ENCODE assay signal across 9 mouse cellular contexts in the genomic region with DNA sequence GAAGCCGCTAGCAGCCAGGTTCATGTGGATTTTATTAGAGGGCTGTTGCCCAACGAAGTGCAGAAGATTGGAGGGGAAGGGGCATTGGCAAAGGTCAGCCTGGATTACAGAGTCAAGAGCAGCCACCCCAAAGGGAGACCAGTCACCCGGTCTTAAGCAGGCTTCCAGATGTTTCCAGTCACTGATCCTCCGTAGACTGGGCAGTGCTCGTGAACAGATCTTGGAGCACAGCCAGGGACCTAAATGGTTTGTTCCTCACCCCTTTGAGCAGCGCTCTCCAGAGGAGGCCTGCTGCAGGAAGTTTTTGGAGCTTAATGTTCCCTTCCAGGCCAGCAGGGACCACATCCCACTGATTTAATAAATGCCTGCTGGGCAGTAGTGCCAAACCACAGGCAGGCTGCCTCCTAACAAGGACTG. TPM values are rescaled to one million over a fixed set of nuclear protein-coding genes. Genes with fewer than 3 reads are reported as not detected.
DNase-seq lines count a peak whose midpoint lies in the region; ATAC-seq lines count a peak whose summit lies in the region.
"Had no signal": no experiment of that assay in that cellular context is flagged by ENCODE, and none has a peak within 500 bp of the region (broad histone marks: within the 10 kb centered on the region; RNA-seq: fewer than 3 reads in every experiment).

No protein-coding gene starts in this region.

- no peak overlapping the region for H3K4me3 ChIP-seq in hindbrain, embryonic 15.5 days
- H3K4me3 ChIP-seq in hindbrain, embryonic 13.5 days: no peak overlapping the region
- H3K4me3 ChIP-seq in embryonic facial prominence, embryonic 10.5 days: no peak overlapping the region
- H3K4me3 ChIP-seq in limb, embryonic 11.5 days (ENCODE audit: low read depth, low read length): no peak overlapping the region
- no peak overlapping the region for H3K4me3 ChIP-seq in midbrain, embryonic 13.5 days (replicated peaks)
- H3K4me3 ChIP-seq: neural tube, embryonic 12.5 days had no signal

- peaks cover 10% of the 10 kb centered on the region; the same call in 1 of the 2 replicates for H3K36me3 ChIP-seq in hindbrain, embryonic 15.5 days
- peaks cover 45% of the 10 kb centered on the region for H3K36me3 ChIP-seq in hindbrain, embryonic 13.5 days
- H3K36me3 ChIP-seq in embryonic facial prominence, embryonic 10.5 days (replicated peaks): peaks cover 38% of the 10 kb centered on the region
- no peaks in the 10 kb centered on the region for H3K36me3 ChIP-seq in limb, embryonic 11.5 days (ENCODE audit: control insufficient read depth, insufficient read depth, low read length)
- H3K36me3 ChIP-seq in midbrain, embryonic 13.5 days: peaks cover 22% of the 10 kb centered on the region

- intact Hi-C loops in heart, postnatal 14 days (cut with DNase I): no loop called here

- no peak overlapping the region for H3K4me2 ChIP-seq in hindbrain, embryonic 15.5 days
- no peak overlapping the region for H3K4me2 ChIP-seq in hindbrain, embryonic 13.5 days
- H3K4me2 ChIP-seq in limb, embryonic 11.5 days (ENCODE audit: low read depth, severe bottlenecking): no peak overlapping the region
- no peak overlapping the region for H3K4me2 ChIP-seq in midbrain, embryonic 13.5 days (replicated peaks)
- H3K4me2 ChIP-seq: neural tube, embryonic 12.5 days had no signal

- H3K9ac ChIP-seq in hindbrain, embryonic 15.5 days: no peak overlapping the region
- no peak overlapping the region for H3K9ac ChIP-seq in hindbrain, embryonic 13.5 days
- no peak overlapping the region for H3K9ac ChIP-seq in limb, embryonic 11.5 days (ENCODE audit: low read length)
- H3K9ac ChIP-seq in midbrain, embryonic 13.5 days (replicated peaks): no peak overlapping the region
- H3K9ac ChIP-seq: neural tube, embryonic 12.5 days had no signal

- DNase-seq in embryonic facial prominence, embryonic 10.5 days (ENCODE audit: low spot score): peak; percentile 65
- peak; percentile 70 to 76 for DNase-seq in heart, postnatal 14 days
- DNase-seq in limb, embryonic 11.5 days (ENCODE audit: low spot score): peak; percentile 77
- no peak for DNase-seq in spleen, adult 18-20 months

- 55% methylated on average over 6 of the region's 6 CpGs for WGBS in hindbrain, embryonic 15.5 days
- WGBS in hindbrain, embryonic 13.5 days: 61% methylated on average over 6 of the region's 6 CpGs
- whole genome bisulfite sequencing in embryonic facial prominence, embryonic 10.5 days: 40% methylated on average over 6 of the region's 6 CpGs
- WGBS in limb, embryonic 11.5 days: 15% methylated on average over 6 of the region's 6 CpGs
- WGBS in midbrain, embryonic 13.5 days: 50% methylated on average over 6 of the region's 6 CpGs

- ATAC-seq in hindbrain, embryonic 15.5 days (ENCODE audit: low FRiP score, low read depth): peak; percentile 48; the same call in 1 of the 2 replicates
- ATAC-seq in hindbrain, embryonic 13.5 days (ENCODE audit: low FRiP score): no peak
- peak; percentile 88 for ATAC-seq in limb, embryonic 11.5 days (ENCODE audit: insufficient number of reproducible peaks, low FRiP score, low TSS enrichment, low read depth)
- no peak for ATAC-seq in megakaryocyte, adult 5-6 weeks (ENCODE audit: poor library complexity, severe bottlenecking)
- ATAC-seq in midbrain, embryonic 13.5 days: no peak

- no peaks in the 10 kb centered on the region for H3K9me3 ChIP-seq in hindbrain, embryonic 15.5 days
- H3K9me3 ChIP-seq in hindbrain, embryonic 13.5 days: no peaks in the 10 kb centered on the region
- H3K9me3 ChIP-seq in embryonic facial prominence, embryonic 10.5 days: peaks cover 3% of the 10 kb centered on the region
- no peaks in the 10 kb centered on the region for H3K9me3 ChIP-seq in limb, embryonic 11.5 days (ENCODE audit: control insufficient read depth, low read length)
- peaks cover 6% of the 10 kb centered on the region; the same call in 1 of the 2 replicates for H3K9me3 ChIP-seq in midbrain, embryonic 13.5 days
- H3K9me3 ChIP-seq: neural tube, embryonic 12.5 days had no signal

- no peaks in the 10 kb centered on the region for H3K27me3 ChIP-seq in hindbrain, embryonic 15.5 days
- no peaks in the 10 kb centered on the region for H3K27me3 ChIP-seq in hindbrain, embryonic 13.5 days
- H3K27me3 ChIP-seq in embryonic facial prominence, embryonic 10.5 days (replicated peaks; ENCODE audit: low read depth, poor library complexity, severe bottlenecking): no peaks in the 10 kb centered on the region
- no peaks in the 10 kb centered on the region for H3K27me3 ChIP-seq in limb, embryonic 11.5 days (ENCODE audit: control insufficient read depth, insufficient read depth, low read length)
- H3K27me3 ChIP-seq in midbrain, embryonic 13.5 days: no peaks in the 10 kb centered on the region
- H3K27me3 ChIP-seq: neural tube, embryonic 12.5 days had no signal

- no peak overlapping the region; the same call in 1 of the 2 replicates for H3K27ac ChIP-seq in hindbrain, embryonic 15.5 days (replicated peaks)
- H3K27ac ChIP-seq in hindbrain, embryonic 13.5 days: no peak overlapping the region
- H3K27ac ChIP-seq in embryonic facial prominence, embryonic 10.5 days (replicated peaks): peak overlapping the region; percentile 61
- H3K27ac ChIP-seq in limb, embryonic 11.5 days (replicated peaks; ENCODE audit: low read depth, low read length): peak overlapping the region; percentile 62; the same call in 1 of the 2 replicates
- no peak overlapping the region for H3K27ac ChIP-seq in midbrain, embryonic 13.5 days
- H3K27ac ChIP-seq: neural tube, embryonic 12.5 days had no signal

- peaks cover 6% of the 10 kb centered on the region; the same call in 1 of the 2 replicates for H3K4me1 ChIP-seq in hindbrain, embryonic 15.5 days (replicated peaks)
- H3K4me1 ChIP-seq in hindbrain, embryonic 13.5 days (replicated peaks): 0 out of 2 replicates have a peak, but pooled peaks cover 3% of the 10 kb centered on the region
- peaks cover 16% of the 10 kb centered on the region for H3K4me1 ChIP-seq in embryonic facial prominence, embryonic 10.5 days
- H3K4me1 ChIP-seq in limb, embryonic 11.5 days (ENCODE audit: control insufficient read depth, insufficient read depth, low read length): peaks cover 17% of the 10 kb centered on the region
- H3K4me1 ChIP-seq in midbrain, embryonic 13.5 days (replicated peaks): no peaks in the 10 kb centered on the region; the same call in 1 of the 2 replicates
- H3K4me1 ChIP-seq: neural tube, embryonic 12.5 days had no signal

RNA-seq across cellular contexts. Expression of a gene that starts 16.7 kb away (rescaled TPM):
- polyA plus RNA-seq in hindbrain, embryonic 15.5 days (2015; fragmentation: Nextera tagmentation; extraction: Ambion mirVana): 68.3 and 76.0 TPM in 2 replicates
- 58.0 and 60.4 TPM in 2 replicates for polyA plus RNA-seq in hindbrain, embryonic 13.5 days (2015; fragmentation: Nextera tagmentation; extraction: Ambion mirVana)
- polyA plus RNA-seq in embryonic facial prominence, embryonic 10.5 days (2016; fragmentation: Nextera tagmentation; extraction: Ambion mirVana): 55.4 and 61.4 TPM in 2 replicates
- 10 to 100 TPM; 24.6 to 25.8 TPM for total RNA-seq in heart, postnatal 14 days (2021)
- polyA plus RNA-seq in limb, embryonic 11.5 days (2014; fragmentation: Nextera tagmentation; extraction: Ambion mirVana): 53.3 and 55.8 TPM in 2 replicates
- 13.8 and 24.0 TPM in 2 replicates for total RNA-seq in megakaryocyte, adult 5-6 weeks (2015)
- 19.6 and 20.9 TPM in 2 replicates for total RNA-seq in megakaryocyte, adult 5-6 weeks (2017)
- 62.0 and 62.7 TPM in 2 replicates for polyA plus RNA-seq in midbrain, embryonic 13.5 days (2015; fragmentation: Nextera tagmentation; extraction: Ambion mirVana)

RNA-seq across cellular contexts. Expression of a gene that starts 16.9 kb away (rescaled TPM):
- 2.9 and 4.1 TPM in 2 replicates for polyA plus RNA-seq in hindbrain, embryonic 15.5 days (2015; fragmentation: Nextera tagmentation; extraction: Ambion mirVana)
- 4.6 and 5.1 TPM in 2 replicates for polyA plus RNA-seq in hindbrain, embryonic 13.5 days (2015; fragmentation: Nextera tagmentation; extraction: Ambion mirVana)
- polyA plus RNA-seq in embryonic facial prominence, embryonic 10.5 days (2016; fragmentation: Nextera tagmentation; extraction: Ambion mirVana): 13.7 and 15.1 TPM in 2 replicates
- total RNA-seq in heart, postnatal 14 days (2021): 1 to 10 TPM; 1.2 to 1.4 TPM
- 7.4 and 10.7 TPM in 2 replicates for polyA plus RNA-seq in limb, embryonic 11.5 days (2014; fragmentation: Nextera tagmentation; extraction: Ambion mirVana)
- total RNA-seq in megakaryocyte, adult 5-6 weeks (2015): 10.7 and 16.0 TPM in 2 replicates
- total RNA-seq in megakaryocyte, adult 5-6 weeks (2017): 7.0 and 9.7 TPM in 2 replicates
- polyA plus RNA-seq in midbrain, embryonic 13.5 days (2015; fragmentation: Nextera tagmentation; extraction: Ambion mirVana): 5.2 and 6.3 TPM in 2 replicates

RNA-seq across cellular contexts. Expression of a gene that starts 21.3 kb away (rescaled TPM):
- polyA plus RNA-seq in hindbrain, embryonic 15.5 days (2015; fragmentation: Nextera tagmentation; extraction: Ambion mirVana): 11.2 and 14.0 TPM in 2 replicates
- 7.0 TPM in 2 replicates for polyA plus RNA-seq in hindbrain, embryonic 13.5 days (2015; fragmentation: Nextera tagmentation; extraction: Ambion mirVana)
- polyA plus RNA-seq in embryonic facial prominence, embryonic 10.5 days (2016; fragmentation: Nextera tagmentation; extraction: Ambion mirVana): 5.7 and 8.9 TPM in 2 replicates
- total RNA-seq in heart, postnatal 14 days (2021): 10 to 100 TPM; 10.2 to 10.3 TPM
- 3.9 and 4.2 TPM in 2 replicates for polyA plus RNA-seq in limb, embryonic 11.5 days (2014; fragmentation: Nextera tagmentation; extraction: Ambion mirVana)
- total RNA-seq in megakaryocyte, adult 5-6 weeks (2015): 0.04 TPM in 1 of 2 replicates, not detected in the other
- 0.07 TPM in 1 of 2 replicates, not detected in the other for total RNA-seq in megakaryocyte, adult 5-6 weeks (2017)
- polyA plus RNA-seq in midbrain, embryonic 13.5 days (2015; fragmentation: Nextera tagmentation; extraction: Ambion mirVana): 5.5 and 5.7 TPM in 2 replicates

RNA-seq across cellular contexts. Expression of a gene that starts 35.5 kb away (rescaled TPM):
- polyA plus RNA-seq in hindbrain, embryonic 15.5 days (2015; fragmentation: Nextera tagmentation; extraction: Ambion mirVana): 17.0 and 19.3 TPM in 2 replicates
- 9.8 and 17.9 TPM in 2 replicates for polyA plus RNA-seq in hindbrain, embryonic 13.5 days (2015; fragmentation: Nextera tagmentation; extraction: Ambion mirVana)
- 5.3 and 6.1 TPM in 2 replicates for polyA plus RNA-seq in embryonic facial prominence, embryonic 10.5 days (2016; fragmentation: Nextera tagmentation; extraction: Ambion mirVana)
- under 1 TPM in 1 of 2 experiments, not detected in 1; 0.69 TPM for total RNA-seq in heart, postnatal 14 days (2021)
- 3.2 and 3.8 TPM in 2 replicates for polyA plus RNA-seq in limb, embryonic 11.5 days (2014; fragmentation: Nextera tagmentation; extraction: Ambion mirVana)
- not detected in 2 replicates for total RNA-seq in megakaryocyte, adult 5-6 weeks (2015)
- total RNA-seq in megakaryocyte, adult 5-6 weeks (2017): not detected in 2 replicates
- polyA plus RNA-seq in midbrain, embryonic 13.5 days (2015; fragmentation: Nextera tagmentation; extraction: Ambion mirVana): 8.3 and 8.5 TPM in 2 replicates

Comparison
In these comparisons a context has a peak if more than half of its experiments do, and no peak if none do; other contexts are left out.
1. ATAC-seq: peak in hindbrain, embryonic 15.5 days (single experiment) and limb, embryonic 11.5 days (single experiment); none in hindbrain, embryonic 13.5 days (single experiment), megakaryocyte, adult 5-6 weeks (single experiment) and midbrain, embryonic 13.5 days (single experiment).
2. H3K27ac ChIP-seq: peak in embryonic facial prominence, embryonic 10.5 days (single experiment) and limb, embryonic 11.5 days (single experiment); none in hindbrain, embryonic 15.5 days (single experiment), hindbrain, embryonic 13.5 days (single experiment) and midbrain, embryonic 13.5 days (single experiment).
3. DNase-seq: peak in embryonic facial prominence, embryonic 10.5 days (single experiment), heart, postnatal 14 days (2 of 2) and limb, embryonic 11.5 days (single experiment); none in spleen, adult 18-20 months (0 of 2).